Mouse (Mus musculus) myocyte (in vitro differentiated cells): ENCODE results near the gene Tspo.

ENCODE experiments used
- E2F4 ChIP-seq: IDR thresholded peaks from one replicate; pipeline ENCODE4 v1.6.1; 2011; ENCODE audit warnings: mild to moderate bottlenecking, control low read depth, moderate library complexity; ENCODE audit not compliant: insufficient read depth
- POLR2A ChIP-seq: IDR thresholded peaks from one replicate; pipeline ENCODE4 v1.6.1; 2011; ENCODE audit warnings: low read depth, mild to moderate bottlenecking, control low read depth, moderate library complexity; ENCODE audit not compliant: insufficient read length
- POLR2AphosphoS2 ChIP-seq: IDR thresholded peaks from one replicate; pipeline ENCODE4 v1.6.1; 2011; ENCODE audit warnings: low read depth, control low read depth; ENCODE audit not compliant: insufficient read length
- REST ChIP-seq: IDR thresholded peaks from one replicate; pipeline ENCODE4 v1.6.1; 2011; ENCODE audit warnings: mild to moderate bottlenecking, control low read depth, moderate library complexity; ENCODE audit not compliant: insufficient read depth, insufficient read length
- TCF12 ChIP-seq: IDR thresholded peaks from one replicate; pipeline ENCODE4 v1.6.1; 2011; ENCODE audit warnings: mild to moderate bottlenecking, control low read depth; ENCODE audit not compliant: poor library complexity, insufficient read depth, severe bottlenecking
- USF1 ChIP-seq: IDR thresholded peaks from one replicate; pipeline ENCODE4 v1.6.1; 2011; ENCODE audit warnings: low read depth, mild to moderate bottlenecking, control low read depth, moderate library complexity

DNA sequence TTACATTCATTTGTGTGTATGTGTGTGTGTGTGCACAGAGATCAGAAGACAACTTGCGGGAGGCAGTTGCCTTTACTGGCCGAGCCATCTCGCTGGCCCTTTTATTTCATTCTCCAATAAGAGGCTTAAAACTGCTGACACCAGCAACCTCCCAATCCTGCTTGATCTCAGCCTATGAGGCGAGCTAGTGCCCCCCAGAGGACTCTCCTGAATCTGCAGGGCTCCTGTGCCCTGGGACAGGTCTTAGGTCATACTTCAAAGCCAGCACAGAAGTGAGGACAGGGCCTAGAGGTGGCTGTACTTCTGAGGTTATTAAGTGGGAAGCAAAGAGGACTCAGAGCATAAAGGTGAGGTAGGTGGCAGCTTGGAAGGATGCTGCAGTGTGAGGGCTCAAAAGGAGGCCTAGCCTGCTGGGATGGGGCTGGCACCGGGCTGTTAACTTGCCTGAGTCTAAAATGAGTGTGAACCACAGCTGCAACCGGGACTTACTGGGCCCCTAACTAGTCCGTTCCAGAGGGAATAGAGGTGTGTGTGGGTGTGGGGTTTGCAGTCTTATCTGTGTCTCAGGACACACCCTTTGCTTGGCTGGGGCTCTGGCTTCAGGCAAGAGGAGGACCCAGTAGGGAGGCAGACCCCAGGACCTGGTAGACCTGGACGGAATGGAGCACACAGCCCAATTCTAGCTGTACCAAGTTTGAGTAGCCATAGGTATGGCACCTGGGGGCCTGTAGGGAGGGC lies 20.2 kb downstream of the Tspo start:
- TF ChIP-seq POLR2A = no peak
- TF ChIP-seq REST = no peak
- TF ChIP-seq POLR2AphosphoS2 = no peak
- TF ChIP-seq USF1 = no peak
- TF ChIP-seq E2F4 = no peak
- TF ChIP-seq TCF12 = no peak
